Mouse (Mus musculus) olfactory bulb, adult 2 months (tissue): Measurements from ENCODE around the gene Tmem43.

Source experiments
- CTCF ChIP-seq: fragments of 200-500 bp; IDR thresholded peaks from 2 replicates; pipeline ENCODE4 v1.5.1; 2012; ENCODE audit warnings: low read depth, mild to moderate bottlenecking, low read length, moderate library complexity; ENCODE audit not compliant: insufficient read depth
- POLR2A ChIP-seq: fragments of 200-500 bp; IDR thresholded peaks from 2 replicates; pipeline ENCODE4 v1.6.1; 2012; ENCODE audit warnings: mild to moderate bottlenecking, low read depth, low read length, moderate library complexity; ENCODE audit not compliant: insufficient read depth

GRCm38 (mm10) chr6:91491004-91491403 lies 17.5 kb downstream of the Tmem43 start:
- no peak for TF ChIP-seq POLR2A
- TF ChIP-seq CTCF = no peak
